Mouse (Mus musculus) liver, embryonic 13.5 days (tissue): ENCODE results near the gene Pecr. TPM values are rescaled to one million over a fixed set of nuclear protein-coding genes. Genes with fewer than 3 reads are reported as not detected.

ENCODE experiments used
- ATAC-seq: fragments of 200-750 bp; cut with Nextera tagmentation; 2 replicates; pipeline ENCODE4 v1.8.0; 2017; ENCODE audit warnings: low read depth, mild to moderate bottlenecking, moderate number of reproducible peaks, moderate library complexity
- DNase-seq: peaks from one replicate; pipeline ENCODE4 v3.0.0; 2022
- H3K27ac ChIP-seq: fragments of 300-500 bp; sonication (generic); 2 replicates; pipeline ENCODE4 v1.5.1; 2015; ENCODE audit warnings: moderate library complexity, mild to moderate bottlenecking, inconsistent platforms
- H3K27me3 ChIP-seq: fragments of 300-500 bp; sonication (generic); 2 replicates; pipeline ENCODE4 v1.6.1; 2015; ENCODE audit warnings: mild to moderate bottlenecking, inconsistent platforms
- H3K36me3 ChIP-seq: fragments of 300-500 bp; sonication (generic); 2 replicates; pipeline ENCODE4 v1.6.1; 2015; ENCODE audit warnings: mild to moderate bottlenecking, inconsistent platforms
- H3K4me1 ChIP-seq: fragments of 300-500 bp; sonication (generic); replicated peaks from 2 replicates; pipeline ENCODE4 v1.6.1; 2015; ENCODE audit warnings: inconsistent platforms
- H3K4me2 ChIP-seq: fragments of 300-500 bp; sonication (generic); 2 replicates; pipeline ENCODE4 v1.6.1; 2015; ENCODE audit warnings: inconsistent platforms, mild to moderate bottlenecking, moderate library complexity
- H3K4me3 ChIP-seq: fragments of 300-500 bp; sonication (generic); replicated peaks from 2 replicates; pipeline ENCODE4 v1.5.1; 2015; ENCODE audit warnings: mild to moderate bottlenecking, inconsistent platforms
- H3K9ac ChIP-seq: fragments of 300-500 bp; sonication (generic); 2 replicates; pipeline ENCODE4 v1.6.1; 2015; ENCODE audit warnings: mild to moderate bottlenecking, inconsistent platforms
- H3K9me3 ChIP-seq: fragments of 300-500 bp; sonication (generic); replicated peaks from 2 replicates; pipeline ENCODE4 v1.6.1; 2016; ENCODE audit warnings: inconsistent platforms
- WGBS: fragments of 180-500 bp; shearing (Covaris S2); methylation state at CpG from one replicate; pipeline ENCODE4 v1.1.7; 2015; ENCODE audit not compliant: insufficient replicate concordance; 5-methylcytosine and 5-hydroxymethylcytosine counted together
- polyA plus RNA-seq: library from polyadenylated mRNA; unstranded; fragments of >200 nt; fragmentation: Nextera tagmentation; extraction: Ambion mirVana; gene quantifications from 2 replicates; pipeline ENCODE4 v1.2.1, GENCODE M21; 2015

The Pecr gene
- polyA plus RNA-seq, 1 experiment from 2014 or later = 42.6 TPM

DNA sequence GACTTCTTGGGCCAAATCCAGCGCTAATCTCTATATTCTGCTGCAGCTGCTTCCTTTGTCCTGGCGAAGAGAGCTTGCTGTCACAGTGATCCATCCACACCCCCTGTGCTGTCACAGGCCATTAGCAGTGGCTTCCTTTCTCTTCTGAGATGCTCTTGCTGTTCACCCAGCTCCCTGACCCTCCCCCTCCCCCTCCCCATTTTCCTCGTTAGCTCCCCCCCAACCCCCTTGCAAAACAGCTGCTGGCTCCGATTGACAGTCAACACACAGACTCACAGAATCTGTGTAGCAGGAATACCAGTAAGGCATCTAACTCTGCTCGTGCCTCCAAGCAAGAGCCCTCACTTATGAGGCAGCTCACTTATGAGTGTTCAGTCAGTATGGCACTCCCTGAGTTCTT lies 2.8 kb upstream of the Pecr start:
- DNase-seq (no peak), ATAC-seq (no peak)
- Histone ChIP-seq H3K4me3 (no peak overlapping the region), H3K9ac (no peak overlapping the region), H3K27ac (no peak overlapping the region), H3K9me3 (no peaks in the 10 kb centered on the region), H3K4me1 (peaks cover 29% of the 10 kb centered on the region), H3K27me3 (peaks cover 15% of the 10 kb centered on the region), H3K4me2 (no peak overlapping the region), H3K36me3 (no peaks in the 10 kb centered on the region)
- WGBS = 33% methylated on average over 5 of the region's 5 CpGs

DNA sequence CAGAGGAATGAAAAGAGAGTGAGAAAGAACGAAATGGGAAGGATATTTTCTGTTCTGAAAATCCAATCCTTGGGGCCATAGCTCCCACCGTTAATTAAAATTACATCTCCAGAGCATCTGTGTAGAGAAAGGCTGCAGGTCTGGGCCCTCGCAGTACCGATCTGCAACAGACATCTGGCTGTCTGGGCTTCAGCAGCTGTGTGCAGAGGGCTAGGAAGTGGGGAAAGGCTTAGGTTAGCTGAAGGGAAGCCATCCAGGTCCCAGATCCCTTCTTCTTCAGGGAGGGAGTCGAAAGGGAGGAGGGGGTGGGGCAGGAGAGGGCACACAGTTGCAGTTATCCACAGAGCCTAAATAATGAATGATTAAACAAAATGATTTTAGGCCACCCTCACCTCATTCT lies 425 bp upstream of the Pecr start:
- Histone ChIP-seq H3K27me3 (peaks cover 15% of the 10 kb centered on the region), H3K36me3 (no peaks in the 10 kb centered on the region), H3K4me2 (peak overlapping the region; percentile 91), H3K4me1 (peaks cover 29% of the 10 kb centered on the region), H3K4me3 (peak overlapping the region; percentile 67), H3K9me3 (no peaks in the 10 kb centered on the region), H3K9ac (no peak overlapping the region), H3K27ac (no peak overlapping the region)
- DNase-seq = no peak
- 3% methylated on average over 5 of the region's 5 CpGs for WGBS
- no peak for ATAC-seq

DNA sequence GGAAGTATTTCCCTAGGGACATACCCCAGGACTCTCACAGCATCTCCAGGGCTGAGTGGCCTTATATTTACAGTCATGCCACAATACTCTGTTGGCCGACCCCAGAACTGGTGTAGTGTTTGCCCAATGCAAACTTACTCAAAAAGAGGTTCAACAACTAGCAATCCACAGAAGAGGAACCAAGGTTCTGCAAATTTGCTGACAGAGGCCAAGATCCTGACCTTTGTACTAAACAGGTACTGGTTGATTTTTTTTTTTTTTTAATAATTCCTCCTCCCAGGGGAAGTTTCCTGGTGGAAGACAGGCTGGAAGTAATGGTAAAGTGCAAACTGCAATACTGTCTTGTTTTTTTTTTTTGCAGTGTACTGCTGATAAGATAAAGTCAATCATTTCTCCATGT lies 1.5 kb downstream of the Pecr start:
- no peak overlapping the region for H3K9ac ChIP-seq
- WGBS = 33% methylated on average over 1 of the region's 1 CpGs
- no peaks in the 10 kb centered on the region for H3K36me3 ChIP-seq
- H3K27me3 ChIP-seq = peaks cover 15% of the 10 kb centered on the region
- no peak overlapping the region for H3K4me3 ChIP-seq
- peak overlapping the region; percentile 91 for H3K4me2 ChIP-seq
- H3K27ac ChIP-seq = no peak overlapping the region
- no peaks in the 10 kb centered on the region for H3K9me3 ChIP-seq
- DNase-seq = no peak
- no peak for ATAC-seq
- peaks cover 29% of the 10 kb centered on the region for H3K4me1 ChIP-seq

DNA sequence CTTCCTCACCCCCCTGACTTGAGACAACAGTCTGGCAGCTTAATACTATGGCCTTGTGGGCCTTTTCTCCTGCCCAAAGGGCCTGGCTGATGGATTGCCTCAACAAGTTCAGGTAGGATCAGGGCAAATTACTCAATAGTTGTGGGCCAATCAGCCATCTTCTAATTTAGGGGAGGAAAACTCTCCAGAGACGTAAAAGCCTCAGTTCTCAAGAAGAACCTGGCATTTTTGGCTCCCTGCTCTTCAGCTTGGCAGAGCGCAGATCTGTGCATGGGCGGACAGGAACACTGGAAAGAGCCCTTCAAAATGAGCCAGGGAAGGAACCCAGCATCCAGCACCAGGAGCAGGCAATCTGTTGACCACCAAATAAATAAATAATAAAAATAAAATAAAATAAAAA lies 6.0 kb downstream of the Pecr start:
- peaks cover 12% of the 10 kb centered on the region for H3K4me1 ChIP-seq
- H3K9me3 ChIP-seq = no peaks in the 10 kb centered on the region
- DNase-seq (no peak), ATAC-seq (no peak)
- WGBS = 77% methylated on average over 3 of the region's 3 CpGs
- H3K4me2 ChIP-seq = no peak overlapping the region
- H3K4me3 ChIP-seq = no peak overlapping the region
- H3K36me3 ChIP-seq = peaks cover 32% of the 10 kb centered on the region
- no peak overlapping the region for H3K27ac ChIP-seq
- H3K9ac ChIP-seq = no peak overlapping the region
- no peaks in the 10 kb centered on the region for H3K27me3 ChIP-seq

DNA sequence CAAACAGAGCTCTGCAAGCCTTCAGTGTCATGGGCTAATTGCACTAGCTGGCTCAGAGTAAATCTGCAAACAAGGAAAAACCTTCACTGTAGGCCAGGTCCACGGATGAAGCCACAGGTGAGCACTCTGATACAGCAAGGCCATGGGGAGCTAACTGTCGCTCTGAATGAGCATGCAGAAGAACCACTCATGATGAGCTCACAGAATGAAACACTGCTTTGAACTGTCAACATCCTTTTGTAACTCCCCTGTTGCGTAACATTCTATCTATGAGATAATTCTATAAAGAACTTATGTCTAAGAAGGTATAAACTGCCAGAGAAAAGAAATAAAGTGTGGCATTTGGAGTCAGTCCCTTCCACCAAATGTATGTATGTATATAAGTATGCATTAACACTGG lies 21.0 kb downstream of the Pecr start:
- H3K4me2 ChIP-seq = no peak overlapping the region
- no peak for DNase-seq
- 73% methylated on average over 3 of the region's 3 CpGs for WGBS
- peaks cover 15% of the 10 kb centered on the region for H3K4me1 ChIP-seq
- H3K9me3 ChIP-seq = no peaks in the 10 kb centered on the region
- no peak overlapping the region for H3K9ac ChIP-seq
- no peak overlapping the region for H3K27ac ChIP-seq
- no peak overlapping the region for H3K4me3 ChIP-seq
- no peak for ATAC-seq
- H3K36me3 ChIP-seq = peaks cover 14% of the 10 kb centered on the region; the same call in 1 of the 2 replicates
- no peaks in the 10 kb centered on the region for H3K27me3 ChIP-seq

DNA sequence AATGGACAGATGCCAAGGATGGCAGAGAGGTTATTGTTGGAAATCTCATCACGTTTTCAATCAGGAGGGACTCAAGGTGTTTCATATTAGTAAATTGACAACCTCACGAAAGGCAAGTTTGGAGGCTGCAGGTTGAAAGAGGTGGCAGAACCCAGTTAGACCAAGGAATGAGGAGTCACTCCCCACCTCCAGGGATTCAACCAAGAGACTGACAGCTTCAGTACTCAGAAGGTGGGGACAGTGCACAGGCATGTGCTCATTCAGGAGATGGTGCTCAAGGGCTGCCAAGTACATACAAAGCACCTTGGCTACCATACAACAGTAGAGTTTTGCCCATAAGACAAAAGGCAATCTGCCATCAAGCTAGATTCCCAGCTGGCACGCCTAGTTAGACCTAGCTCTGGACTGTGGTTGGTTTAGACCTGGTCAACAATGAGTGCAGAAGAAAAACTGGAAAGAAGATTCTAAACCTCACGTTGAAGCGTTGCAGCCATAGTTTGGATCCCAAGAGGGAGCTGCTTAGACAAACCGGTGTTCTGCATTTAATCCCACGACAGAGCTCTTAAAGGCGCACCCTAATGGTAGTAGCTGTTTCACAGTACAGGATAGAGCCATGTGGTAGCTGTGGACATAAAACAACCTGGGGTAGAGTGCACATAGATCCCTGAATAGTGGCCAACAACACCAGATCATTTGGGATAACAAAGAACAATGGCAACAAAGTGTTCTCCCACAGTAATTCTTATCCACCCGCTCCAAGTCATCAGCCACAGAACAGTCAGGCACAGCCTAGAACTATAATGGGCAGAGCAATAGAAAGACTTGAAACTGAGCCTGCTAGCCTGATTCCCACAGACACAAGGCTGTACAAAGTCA lies 27.5 kb downstream of the Pecr start:
- H3K4me1 ChIP-seq = peaks cover 41% of the 10 kb centered on the region
- no peaks in the 10 kb centered on the region for H3K9me3 ChIP-seq
- 72% methylated on average over 9 of the region's 9 CpGs for WGBS
- peak overlapping the region; percentile 70; the same call in 1 of the 2 replicates for H3K4me2 ChIP-seq
- peak overlapping the region; percentile 70 for H3K27ac ChIP-seq
- peaks cover 4% of the 10 kb centered on the region; the same call in 1 of the 2 replicates for H3K36me3 ChIP-seq
- no peak overlapping the region for H3K4me3 ChIP-seq
- DNase-seq = no peak
- no peaks in the 10 kb centered on the region for H3K27me3 ChIP-seq
- ATAC-seq = no peak
- no peak overlapping the region for H3K9ac ChIP-seq

DNA sequence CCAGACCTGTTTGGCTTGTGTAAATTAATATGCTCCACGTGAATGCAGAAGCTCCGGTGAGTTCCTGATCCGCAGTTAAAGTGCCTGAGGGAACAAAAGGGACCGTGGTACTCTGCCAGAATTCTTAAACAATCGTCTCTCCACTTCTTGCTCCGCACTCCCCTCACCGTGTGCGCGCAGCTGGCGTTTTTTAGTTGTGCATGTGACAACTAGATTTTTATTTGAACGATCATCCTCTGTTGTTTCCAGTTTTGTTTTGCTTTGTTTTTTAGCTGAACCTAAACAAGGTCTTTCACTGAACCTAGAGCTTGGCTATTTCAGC lies 28.3 kb downstream of the Pecr start:
- WGBS = 38% methylated on average over 11 of the region's 11 CpGs
- no peak overlapping the region; the same call in 1 of the 2 replicates for H3K9ac ChIP-seq
- ATAC-seq = no peak
- H3K9me3 ChIP-seq = no peaks in the 10 kb centered on the region
- no peak for DNase-seq
- peak overlapping the region; percentile 70 for H3K27ac ChIP-seq
- H3K36me3 ChIP-seq = no peaks in the 10 kb centered on the region
- H3K4me3 ChIP-seq = no peak overlapping the region
- H3K4me2 ChIP-seq = peak overlapping the region; percentile 70
- H3K4me1 ChIP-seq = peaks cover 41% of the 10 kb centered on the region
- no peaks in the 10 kb centered on the region for H3K27me3 ChIP-seq

DNA sequence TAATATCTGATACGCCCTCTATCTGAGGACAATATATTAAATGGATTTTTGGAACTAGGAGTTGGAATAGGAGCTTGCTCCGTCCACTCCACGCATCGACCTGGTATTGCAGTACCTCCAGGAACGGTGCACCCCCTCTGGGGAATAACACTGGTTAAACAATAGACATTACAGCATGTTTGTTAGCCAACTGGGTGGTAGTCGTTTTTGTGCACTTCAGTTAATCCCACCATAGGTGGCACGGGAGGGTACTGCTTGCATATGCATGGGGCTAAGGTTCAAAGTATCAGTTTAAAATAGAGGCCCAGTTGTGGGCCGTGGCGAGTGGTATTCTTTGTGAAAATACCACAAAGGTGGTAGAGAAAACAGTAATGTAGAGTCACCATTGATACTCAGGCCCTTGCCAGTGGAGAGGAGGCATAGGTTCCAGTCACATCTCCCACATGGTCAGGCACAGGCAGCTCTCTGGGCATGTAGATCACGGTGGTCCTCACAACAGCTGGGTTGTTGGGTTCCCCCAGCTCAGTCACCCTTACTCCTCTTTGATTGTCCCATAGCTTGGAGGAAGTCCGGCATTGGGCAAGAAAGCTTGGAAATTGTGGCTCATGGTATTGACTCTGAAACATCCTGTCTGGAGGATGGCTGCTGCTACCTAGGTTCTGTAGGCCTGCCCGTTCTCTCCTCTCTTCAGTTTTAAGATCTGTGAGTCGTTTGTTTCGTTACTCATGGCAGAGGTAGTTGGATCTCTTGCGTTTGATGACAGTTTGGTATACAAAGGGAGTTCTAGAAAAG lies 28.9 kb downstream of the Pecr start:
- 2% methylated on average over 15 of the region's 15 CpGs for WGBS

DNA sequence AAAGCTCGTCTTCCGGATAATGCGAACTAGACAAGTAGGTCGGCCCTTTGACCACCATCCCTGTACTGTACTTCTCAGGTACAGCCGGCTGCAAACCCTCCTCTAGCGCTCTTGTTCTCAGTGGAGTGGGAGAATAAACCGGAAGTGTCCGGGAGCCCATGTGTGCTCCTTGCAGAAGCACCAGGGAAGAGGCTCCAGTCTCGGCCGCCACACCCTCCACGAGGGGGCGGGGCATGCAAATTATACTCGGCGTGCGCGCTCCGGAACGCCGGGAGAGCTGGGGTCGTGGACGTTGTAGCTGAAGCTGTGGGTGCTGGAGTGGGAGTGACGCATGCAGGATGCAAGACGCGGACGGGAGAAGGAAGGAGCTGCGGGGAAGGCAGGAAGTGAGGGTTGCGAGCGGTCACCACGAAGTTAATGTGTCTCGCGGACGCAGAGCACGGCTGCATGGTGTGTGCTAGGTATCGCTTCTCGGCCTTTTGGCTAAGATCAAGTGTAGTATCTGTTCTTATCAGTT lies 29.5 kb downstream of the Pecr start:
- H3K9ac ChIP-seq = peak overlapping the region; percentile 63
- under 1% methylated on average over 35 of the region's 35 CpGs for WGBS

More for the DNA sequence above, 28.9 kb downstream of the Pecr start:
- Histone ChIP-seq H3K27ac (peak overlapping the region; percentile 70), H3K9ac (peak overlapping the region; percentile 63), H3K4me3 (0 out of 2 replicates have a peak overlapping the region, but pooled peaks have one; percentile 52), H3K4me1 (peaks cover 41% of the 10 kb centered on the region), H3K4me2 (peak overlapping the region; percentile 70), H3K9me3 (no peaks in the 10 kb centered on the region), H3K27me3 (no peaks in the 10 kb centered on the region), H3K36me3 (no peaks in the 10 kb centered on the region)
- ATAC-seq (peak; percentile 94), DNase-seq (peak; percentile 80)

DNA sequence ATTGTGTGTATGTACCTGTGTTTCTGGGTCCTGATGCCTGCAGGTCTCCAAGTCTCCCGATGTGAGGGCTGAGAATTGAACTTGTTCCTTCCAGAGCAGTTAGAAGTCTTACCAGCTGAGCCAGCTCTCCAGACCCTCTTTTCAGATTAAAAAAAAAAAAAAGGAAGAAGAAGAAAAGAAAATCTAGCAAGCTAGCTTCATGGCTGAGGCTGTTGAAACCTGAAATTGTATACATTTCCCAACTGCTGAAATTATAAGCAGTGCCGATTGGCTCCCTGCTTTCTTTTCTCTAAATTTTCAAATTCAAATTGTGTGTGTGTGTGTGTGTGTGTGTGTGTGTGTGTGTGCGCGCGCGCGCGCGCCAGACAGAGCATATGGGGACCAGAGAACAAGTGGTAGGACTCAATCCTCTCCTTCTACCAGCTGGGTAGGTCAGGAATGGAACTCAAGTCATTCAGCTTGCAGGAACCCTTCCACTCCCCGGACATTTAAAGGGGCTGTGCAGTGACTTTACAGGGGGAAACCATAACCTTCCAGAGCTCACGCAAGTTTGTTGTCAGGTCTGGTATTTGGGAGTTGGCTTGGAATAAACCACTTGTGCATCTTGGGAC lies 30.1 kb downstream of the Pecr start:
- ATAC-seq (no peak), DNase-seq (peak; percentile 5)
- H3K27ac ChIP-seq = peak overlapping the region; percentile 83

More for the DNA sequence above, 29.5 kb downstream of the Pecr start:
- Histone ChIP-seq H3K9me3 (no peaks in the 10 kb centered on the region), H3K4me3 (peak overlapping the region; percentile 52), H3K36me3 (no peaks in the 10 kb centered on the region), H3K27me3 (no peaks in the 10 kb centered on the region), H3K27ac (peak overlapping the region; percentile 83), H3K4me1 (peaks cover 41% of the 10 kb centered on the region), H3K4me2 (peak overlapping the region; percentile 70)
- peak; percentile 87 for DNase-seq
- peak; percentile 65 for ATAC-seq

DNA sequence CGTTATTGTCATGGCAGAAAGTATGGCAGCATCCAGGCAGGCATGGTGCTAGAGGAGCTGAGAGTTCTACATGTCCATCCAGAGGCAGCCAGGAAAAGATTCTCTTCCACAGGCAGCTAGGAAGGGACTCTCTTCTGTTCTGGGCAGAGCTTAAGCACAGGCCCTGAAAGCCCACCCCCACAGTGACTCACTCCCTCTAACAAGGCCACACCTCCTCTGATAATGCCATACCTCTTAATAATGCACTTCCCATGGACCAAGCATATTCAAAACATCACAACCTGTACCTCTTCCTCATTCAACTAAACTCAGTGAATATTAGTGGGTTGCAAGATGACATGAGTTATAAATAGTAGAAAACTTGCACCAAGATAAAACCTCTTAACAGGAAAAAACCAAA lies 32.3 kb downstream of the Pecr start:
- H3K27ac ChIP-seq = no peak overlapping the region
- H3K27me3 ChIP-seq = no peaks in the 10 kb centered on the region
- H3K9me3 ChIP-seq = no peaks in the 10 kb centered on the region
- no peak overlapping the region for H3K4me3 ChIP-seq
- H3K4me1 ChIP-seq = peaks cover 24% of the 10 kb centered on the region
- no peak overlapping the region for H3K4me2 ChIP-seq
- no peak for ATAC-seq
- DNase-seq = no peak
- WGBS = 75% methylated on average over 1 of the region's 1 CpGs
- no peaks in the 10 kb centered on the region for H3K36me3 ChIP-seq
- H3K9ac ChIP-seq = no peak overlapping the region

More for the DNA sequence above, 30.1 kb downstream of the Pecr start:
- no peaks in the 10 kb centered on the region for H3K9me3 ChIP-seq
- H3K36me3 ChIP-seq = no peaks in the 10 kb centered on the region
- 28% methylated on average over 11 of the region's 11 CpGs for WGBS
- no peaks in the 10 kb centered on the region for H3K27me3 ChIP-seq
- peak overlapping the region; percentile 63 for H3K9ac ChIP-seq
- peak overlapping the region; percentile 70 for H3K4me2 ChIP-seq
- peak overlapping the region; percentile 52 for H3K4me3 ChIP-seq
- H3K4me1 ChIP-seq = peaks cover 34% of the 10 kb centered on the region
